Mouse (Mus musculus) natural killer cell, adult 2 months (primary cell): ENCODE data around the gene AU040320.
A peak's percentile ranks its signal among the peaks of the same experiment; 100 is the strongest.

ENCODE experiments used
- DNase-seq, 2 experiments: peaks; one replicate each; pipeline ENCODE4 v3.0.0; 2022; ENCODE audit warnings: low spot score in 2 of 2

AU040320 gene

DNA sequence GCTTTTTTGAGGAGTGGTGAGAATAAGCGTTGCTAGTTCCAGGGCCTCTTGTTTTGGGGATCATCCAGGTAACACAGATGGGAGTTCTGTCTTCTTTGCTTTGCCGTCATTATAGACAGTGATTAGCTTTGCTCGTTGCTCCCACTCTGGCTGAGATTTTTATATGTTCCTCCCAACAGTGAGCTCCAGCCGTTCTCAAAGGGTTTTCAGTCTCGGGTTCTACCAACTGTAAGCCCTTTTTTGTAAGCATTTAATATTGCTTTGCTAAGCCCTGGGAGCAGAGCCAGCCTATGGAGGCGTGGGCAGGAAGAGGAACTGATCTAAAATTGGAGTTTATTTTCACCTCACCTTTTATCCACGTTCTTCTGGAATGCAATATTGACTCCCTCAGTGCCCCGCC lies 29.7 kb downstream of the AU040320 start:
- DNase-seq = no peak

DNA sequence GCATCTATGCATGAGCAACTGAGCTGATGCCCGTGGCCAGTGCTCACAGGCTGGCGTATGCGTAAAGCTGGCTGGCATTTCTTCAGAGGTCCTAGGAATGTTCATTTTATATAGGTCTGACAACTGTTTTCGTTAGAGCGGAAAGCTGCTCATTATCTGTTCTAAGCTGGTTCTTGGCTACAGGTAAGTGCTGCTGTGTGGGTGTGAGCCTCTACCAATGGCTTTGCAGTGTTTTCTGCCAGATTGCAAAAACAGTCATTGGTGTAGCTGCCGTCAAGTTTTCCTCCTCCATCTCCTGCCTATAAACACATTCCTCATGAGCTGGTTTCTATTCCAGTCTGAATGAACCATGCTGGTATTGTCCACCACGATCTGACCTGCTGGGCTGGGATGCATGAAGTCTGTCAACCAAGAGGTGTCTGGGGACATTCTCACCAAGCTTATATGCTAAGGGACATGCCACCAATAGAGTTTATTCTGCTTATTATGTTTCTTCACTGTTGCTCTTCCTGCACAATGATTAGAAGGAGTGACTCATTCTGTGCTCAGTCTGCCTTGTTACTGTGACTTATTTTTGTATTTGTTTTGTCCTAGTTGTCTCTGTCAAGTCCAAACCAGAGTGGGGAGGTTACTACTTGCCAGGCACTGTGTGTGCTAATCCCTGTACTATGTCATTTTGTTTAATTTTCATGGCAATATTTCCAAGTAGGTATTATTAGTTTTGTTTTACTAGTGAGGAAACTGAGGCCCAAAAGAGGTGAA lies 39.2 kb downstream of the AU040320 start:
- DNase-seq = no peak

DNA sequence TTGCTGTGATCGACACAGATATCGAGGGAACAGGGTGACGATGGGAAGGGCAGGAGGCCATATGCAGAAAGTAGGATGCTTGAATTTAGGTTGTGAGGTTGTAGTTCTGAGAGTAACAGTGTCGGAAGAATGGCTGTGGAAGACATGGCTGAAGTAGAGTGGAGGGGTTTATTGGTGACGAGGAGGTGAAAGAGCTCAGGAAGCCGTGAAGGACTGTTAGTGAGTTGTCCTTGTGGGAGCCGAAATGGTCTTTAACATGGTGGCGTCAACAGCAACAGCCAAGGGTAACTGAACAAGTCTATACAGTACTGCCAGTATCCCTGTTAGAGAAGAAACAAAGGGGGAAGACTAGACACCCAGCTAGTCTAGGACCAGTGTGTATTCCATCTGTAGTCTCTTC lies 48.8 kb downstream of the AU040320 start:
- no peak for DNase-seq

DNA sequence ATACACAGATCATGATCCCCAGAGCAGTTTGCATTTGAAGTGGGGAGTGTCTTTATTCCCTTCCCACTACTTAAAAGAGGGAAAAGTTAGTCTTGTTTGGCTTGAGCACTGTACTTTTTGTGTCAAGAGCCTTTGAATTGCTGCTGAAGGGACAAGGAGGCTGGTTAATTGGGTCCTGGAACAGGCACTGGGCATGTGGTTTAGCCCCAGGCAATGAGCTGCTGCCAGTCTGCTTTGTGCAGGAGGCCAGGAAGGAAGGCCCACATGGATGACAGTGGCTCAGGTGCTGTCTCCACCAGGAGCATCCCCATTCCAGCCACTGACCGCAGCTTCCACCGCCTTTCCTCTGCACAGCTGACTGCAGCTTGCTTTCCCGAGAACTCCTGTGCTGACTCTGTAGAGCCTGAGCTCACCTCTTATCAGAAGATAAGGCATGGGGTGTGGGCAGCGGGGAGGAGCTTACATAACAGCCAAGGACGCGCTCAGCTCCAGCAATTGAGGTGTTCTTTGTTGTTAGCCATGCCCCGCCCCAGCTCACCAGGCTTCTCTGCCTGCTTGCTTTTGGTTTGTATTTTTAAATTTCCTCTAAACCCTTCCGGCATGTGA lies 50.0 kb downstream of the AU040320 start:
- no peak for DNase-seq

DNA sequence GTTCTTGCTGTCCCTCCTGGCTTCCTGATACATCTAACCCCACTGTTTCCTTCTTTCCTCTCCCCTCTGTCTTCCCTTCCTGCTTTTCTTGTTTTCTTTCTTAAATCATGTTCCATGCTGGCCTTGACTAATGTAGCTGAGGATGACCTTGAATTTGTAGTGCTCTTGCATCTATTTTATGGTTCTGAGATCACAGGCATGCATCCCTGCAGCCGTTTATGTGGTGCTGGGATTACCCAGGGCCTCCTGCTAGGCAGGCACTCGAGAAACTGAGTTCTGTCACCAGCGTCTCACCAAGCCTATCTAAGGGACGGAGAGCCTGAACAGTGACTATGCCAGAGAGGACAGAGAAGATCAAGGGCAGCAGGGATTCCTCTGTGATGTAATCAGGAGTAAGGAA lies 52.4 kb downstream of the AU040320 start:
- DNase-seq = no peak

DNA sequence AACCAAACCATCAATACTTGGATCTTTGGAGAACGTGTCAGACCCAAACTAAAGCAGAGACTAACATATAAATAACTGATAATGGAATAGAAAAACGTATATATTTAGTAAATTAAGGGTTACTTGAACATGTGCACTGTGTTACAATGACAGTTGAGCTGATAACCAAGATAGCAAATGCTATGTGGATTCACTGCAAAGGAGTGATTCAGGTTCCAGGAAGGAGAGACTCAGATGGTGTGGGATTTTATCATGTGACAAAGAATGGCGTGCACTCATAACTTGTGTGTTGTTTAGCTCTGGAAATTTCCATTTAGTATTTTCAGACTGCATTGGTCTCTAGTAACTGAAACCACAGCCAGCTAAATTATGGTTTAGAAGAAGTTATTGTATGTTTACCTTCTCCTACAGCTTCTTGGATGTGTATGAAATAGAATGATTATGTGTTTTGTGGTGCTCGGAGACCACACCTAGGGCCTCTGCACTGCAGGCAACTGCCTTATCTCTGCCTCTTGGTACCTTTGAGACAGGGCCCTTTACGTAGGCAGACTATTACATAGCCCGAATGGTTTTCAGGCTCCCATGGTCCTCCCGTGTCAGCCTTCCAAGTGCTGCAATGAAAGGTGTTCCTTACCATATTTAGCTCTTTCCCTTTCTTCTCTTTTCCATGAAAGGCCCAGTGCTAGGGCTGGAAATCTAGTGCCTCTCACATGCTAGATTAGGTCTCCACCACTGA lies 53.5 kb downstream of the AU040320 start:
- DNase-seq = no peak

DNA sequence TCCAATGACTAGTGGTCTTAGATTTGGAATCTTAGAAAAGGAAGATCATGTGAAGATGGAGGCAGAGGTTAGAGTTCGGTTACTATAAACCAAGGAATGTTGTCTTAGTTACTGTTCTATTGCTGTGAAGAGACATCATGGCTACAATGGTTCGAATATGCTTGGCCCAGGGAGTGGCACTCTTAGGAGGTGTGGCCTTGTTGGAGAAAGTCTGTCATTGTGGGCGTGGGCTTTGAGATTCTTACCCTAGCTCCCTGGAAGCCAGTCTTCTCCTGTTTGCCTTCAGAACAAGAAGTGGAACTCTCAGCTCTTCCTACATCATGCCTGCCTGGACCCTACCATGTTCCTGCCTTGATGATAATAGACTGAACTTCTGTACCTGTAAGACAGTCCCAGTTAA lies 57.2 kb downstream of the AU040320 start:
- no peak for DNase-seq

DNA sequence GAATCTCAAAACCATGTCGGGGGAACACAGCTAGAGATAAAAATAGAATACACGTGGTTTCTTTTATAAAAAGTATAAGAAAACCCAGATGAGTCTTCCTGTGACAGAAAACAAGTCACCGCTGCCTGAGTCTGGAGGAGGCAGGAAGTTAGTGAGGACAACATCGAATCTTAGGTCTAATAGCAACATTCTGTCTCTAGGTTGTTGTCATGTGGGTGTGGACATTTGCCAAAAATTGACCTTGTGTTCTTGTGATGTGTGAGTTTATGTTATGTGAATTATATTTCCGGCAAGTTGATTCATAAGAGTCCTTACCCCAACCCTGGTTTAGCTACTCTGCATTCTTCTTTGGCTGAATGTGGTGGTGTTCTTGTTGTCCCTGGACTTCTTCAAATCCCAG lies 59.9 kb downstream of the AU040320 start:
- peak; percentile 5 to 26 for DNase-seq

DNA sequence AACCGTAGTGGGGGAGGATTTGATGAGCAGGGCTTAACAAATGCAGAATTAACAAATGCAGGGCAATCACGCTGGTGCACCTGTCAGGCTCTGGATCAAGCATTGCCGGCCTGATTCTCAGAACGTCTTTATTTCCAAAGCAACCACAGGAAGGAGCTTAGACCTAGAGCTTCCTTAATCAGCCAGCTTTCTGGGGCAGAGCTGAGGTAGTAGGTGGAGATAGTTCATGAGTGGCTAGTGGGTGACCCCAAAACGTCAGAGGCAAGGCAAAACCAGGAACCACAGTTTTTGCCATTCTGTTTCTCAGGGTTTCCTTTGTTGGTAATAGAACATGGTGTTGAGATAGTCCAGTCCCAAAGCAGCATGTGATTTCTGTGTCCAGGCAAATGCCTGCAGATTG lies 61.5 kb downstream of the AU040320 start:
- DNase-seq = no peak

DNA sequence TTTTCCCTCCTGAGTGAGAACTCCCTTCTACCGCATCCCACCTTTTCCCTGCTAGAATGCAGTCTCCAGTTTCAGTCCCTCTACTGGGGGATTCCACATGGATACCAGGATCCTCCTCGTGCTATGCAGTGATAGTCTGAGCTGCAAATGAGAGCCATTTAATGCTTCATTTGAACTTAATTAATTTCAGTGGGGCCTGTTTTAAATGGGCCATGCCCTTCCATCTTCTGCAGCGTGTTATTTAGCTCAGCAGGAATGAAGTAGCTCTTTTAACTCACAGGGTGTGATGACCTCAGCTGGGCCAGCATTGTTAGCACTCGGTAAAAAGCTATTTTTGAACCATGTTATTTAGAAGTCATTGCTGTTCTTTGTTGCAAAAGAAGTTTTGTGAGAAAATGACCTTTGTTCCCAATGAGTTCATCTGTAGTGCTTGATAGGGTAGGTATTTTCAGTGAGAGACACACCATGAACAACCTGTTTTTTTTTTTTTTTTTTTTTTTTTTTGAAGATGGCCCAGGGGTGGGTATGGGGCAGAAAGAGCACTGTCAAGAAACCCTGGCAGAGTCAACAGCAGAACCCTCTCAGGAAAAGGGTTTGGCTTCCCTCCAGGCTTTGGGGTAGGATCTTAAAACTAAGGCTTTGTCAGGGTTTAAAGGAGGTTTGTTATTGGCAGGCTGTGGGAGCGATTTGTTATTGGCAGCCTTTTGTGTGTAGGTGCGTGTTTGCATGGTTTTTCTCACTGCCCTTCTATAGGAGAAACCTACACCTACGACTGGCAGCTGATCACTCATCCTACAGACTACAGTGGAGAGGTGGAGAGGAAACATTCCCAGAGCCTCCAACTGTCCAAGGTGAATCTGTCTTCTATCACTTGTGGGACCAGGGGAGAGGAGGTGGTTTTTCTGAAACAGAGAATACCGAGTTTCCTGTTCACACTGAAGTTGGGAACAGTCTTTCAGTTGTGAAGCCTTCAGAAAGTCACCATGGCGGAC lies 69.8 kb downstream of the AU040320 start:
- no peak for DNase-seq

DNA sequence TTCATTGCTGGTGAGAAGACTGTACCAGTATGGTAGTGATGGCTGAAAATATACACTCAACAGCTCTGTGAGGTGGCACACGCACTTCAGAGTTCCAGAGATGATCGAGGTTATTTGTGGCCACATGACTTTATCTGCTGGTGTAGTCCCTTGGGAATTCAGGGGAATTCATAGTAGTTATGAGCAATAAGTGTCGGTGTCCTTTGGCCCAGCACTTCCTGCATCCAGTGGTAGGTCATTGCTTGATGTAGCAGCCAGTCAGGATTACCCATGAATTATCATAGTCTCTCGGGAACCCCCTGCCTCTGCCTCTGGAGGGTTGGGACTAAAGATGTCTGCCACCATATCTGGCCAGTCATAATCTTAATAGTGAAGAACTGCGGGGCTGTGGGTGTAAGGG lies 70.6 kb downstream of the AU040320 start:
- DNase-seq = no peak

DNA sequence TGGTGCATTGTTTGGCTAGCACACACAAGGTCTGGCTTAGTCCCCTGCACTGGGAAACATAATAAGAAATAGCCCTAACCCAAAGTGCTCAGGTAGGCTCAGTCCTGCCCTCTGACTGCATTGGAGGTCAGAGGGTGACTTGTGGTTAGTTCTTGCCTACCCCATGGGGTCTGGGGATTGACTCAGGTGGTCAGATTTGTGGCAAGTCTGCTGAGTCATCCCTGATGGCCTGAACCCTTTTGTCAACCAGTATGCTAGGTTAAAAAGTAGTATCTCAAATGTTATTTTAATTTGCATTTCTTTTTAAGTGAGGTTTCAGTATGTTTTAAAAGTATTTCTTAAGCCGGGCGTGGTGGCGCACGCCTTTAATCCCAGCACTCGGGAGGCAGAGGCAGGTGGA lies 77.8 kb downstream of the AU040320 start:
- no peak for DNase-seq

DNA sequence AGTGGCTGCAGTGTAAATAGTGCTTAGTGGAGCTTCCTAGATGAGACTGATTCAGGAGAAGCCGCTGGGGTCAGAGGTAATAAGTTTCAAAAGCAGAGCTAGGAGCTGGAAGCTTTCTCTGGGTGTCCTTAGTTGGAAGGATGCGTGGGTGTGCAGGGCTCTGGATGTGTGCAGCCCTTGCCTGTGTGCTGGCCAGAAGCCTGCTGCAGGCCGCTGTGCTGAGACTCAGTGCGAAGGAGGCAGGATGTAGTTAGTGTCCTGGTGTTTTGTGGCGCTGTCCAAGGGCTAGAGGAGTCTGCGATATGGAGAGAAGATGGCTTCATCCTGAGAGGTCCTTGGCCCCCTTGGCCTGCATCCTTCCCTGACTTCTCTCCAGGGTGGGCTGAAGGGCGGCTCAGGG lies 85.5 kb downstream of the AU040320 start:
- DNase-seq = no peak

DNA sequence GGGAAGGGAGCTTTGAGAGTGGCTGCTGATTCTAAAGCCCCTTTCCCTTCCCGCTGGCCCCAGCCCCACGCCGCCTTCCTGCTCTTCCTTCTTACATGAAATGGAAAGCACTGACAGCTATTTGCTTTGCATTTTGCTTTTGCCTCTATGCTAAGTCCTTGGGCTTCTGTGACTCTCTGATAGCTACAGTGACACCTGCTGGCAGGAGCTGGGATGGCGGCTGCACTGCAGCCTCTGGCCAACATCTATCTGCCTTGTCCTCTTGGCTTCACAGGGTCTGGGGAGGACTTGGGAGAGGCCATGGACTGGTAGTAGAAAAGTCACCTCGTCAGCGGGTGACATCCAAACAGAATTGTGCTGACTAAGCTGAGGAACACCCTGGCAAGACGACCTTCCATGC lies 86.5 kb downstream of the AU040320 start:
- peak; percentile 48 to 71 for DNase-seq

DNA sequence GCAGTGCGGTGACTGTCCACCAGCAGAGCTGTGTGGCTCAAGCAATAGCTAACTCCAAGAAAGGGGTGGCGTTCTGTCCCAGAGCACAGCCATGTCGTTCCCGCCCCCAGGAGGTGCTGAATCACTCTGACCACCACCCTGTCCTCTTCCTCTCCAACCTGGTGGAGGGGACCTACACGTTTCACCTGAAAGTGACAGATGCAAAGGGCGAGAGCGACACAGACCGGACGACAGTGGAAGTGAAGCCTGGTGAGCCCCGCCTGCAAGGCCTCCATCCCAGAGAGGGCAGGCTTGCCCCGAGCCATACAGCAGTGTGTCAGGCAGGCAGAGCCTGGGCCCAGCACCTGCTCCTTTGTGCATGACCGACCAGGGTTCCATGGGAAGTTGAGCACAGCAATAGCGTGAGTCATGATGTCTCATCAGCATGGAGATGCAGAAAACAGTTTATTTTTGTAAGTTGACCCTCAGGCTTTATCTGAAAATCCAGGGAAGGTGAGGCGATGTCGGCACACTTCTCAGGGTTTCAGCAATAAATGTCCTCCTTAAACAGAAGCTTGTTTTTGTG lies 87.7 kb downstream of the AU040320 start:
- DNase-seq = no peak

DNA sequence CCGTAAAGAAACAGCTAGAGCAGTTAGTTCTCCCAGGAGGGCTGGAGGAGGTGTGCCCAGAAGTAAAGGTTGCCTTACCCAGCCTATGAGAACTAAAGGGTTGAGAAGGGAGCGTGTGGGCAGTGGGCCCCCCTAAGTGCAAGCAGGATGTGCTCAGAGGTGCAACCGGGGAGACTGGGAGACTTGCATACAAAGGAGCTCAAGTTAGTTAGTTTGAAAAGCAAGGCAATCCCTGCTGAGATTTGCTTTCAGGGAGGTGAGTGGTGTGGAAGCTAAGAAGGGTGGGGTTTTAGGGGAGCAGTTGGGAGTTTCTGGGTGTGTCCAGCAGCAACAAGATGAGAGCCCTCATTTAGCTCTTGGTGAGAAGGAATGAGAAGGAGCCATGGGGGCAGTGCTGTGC lies 89.6 kb downstream of the AU040320 start:
- DNase-seq = no peak

DNA sequence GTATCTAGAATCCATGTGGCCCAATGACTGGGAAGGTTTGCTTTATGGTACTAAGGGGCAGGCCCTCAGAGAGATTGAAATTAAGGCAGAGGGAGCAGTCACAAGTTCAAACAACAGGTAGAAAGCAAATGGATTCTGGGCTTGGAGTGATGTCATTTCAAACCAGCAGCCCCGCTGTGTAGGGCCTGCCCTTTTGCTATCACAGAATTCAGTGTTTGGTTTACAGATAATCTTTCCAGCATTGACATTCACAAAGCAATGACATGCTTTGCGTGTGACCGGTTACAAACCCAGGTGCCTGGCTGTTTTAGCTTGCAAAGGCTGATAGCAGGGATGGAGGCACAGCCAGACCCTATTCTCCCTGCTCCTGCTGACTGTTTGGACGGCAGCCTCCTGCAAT lies 92.3 kb downstream of the AU040320 start:
- DNase-seq = no peak

DNA sequence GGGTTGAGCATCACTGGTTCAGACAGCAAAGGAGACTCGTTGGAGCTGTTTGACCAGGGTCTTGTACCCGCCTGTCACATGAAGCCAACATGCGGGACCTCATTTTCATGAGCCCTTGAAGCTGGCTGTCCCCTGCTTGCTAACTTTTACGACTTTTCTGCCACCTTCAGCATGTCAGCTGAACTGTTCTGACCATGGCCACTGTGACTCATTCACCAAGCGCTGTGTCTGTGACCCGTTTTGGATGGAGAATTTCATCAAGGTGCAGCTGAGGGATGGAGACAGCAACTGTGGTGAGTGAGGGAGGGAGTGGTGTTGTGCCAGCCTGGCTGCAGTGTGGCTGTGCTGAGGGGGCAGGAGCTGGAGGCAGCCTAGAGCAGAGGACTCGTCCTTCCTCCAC lies 93.6 kb downstream of the AU040320 start:
- no peak for DNase-seq

DNA sequence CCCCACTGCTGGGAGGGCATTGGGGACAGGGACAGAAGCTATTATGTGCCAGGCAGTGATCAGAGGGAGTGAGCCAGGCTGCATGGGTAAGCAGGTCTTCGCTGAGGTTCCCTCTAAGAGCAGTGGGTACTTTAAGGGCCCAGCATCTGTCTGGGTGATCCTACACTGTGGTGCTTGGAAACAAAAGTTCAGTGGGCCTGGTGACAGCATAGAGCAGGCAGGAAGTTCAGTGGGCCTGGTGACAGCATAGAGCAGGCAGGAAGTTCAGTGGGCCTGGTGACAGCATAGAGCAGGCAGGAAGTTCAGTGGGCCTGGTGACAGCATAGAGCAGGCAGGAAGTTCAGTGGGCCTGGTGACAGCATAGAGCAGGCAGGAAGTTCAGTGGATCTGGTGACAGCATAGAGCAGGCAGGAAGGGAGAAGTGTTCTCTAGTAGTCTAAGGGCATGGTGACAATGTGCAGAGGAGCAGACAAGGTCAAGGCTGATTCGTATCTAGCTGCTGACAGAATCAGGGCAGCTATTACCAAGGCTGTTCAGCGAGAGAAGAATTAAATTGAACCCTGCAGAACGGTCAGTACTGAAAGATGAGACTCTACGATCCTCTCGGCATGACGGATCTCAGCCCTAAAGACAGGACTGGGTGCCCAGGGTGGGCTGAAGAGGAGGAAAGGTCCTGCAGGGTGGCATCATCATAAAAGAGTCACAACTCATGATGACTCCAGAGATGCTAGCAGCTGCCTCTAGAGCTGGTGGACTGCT lies 96.9 kb downstream of the AU040320 start:
- no peak for DNase-seq

DNA sequence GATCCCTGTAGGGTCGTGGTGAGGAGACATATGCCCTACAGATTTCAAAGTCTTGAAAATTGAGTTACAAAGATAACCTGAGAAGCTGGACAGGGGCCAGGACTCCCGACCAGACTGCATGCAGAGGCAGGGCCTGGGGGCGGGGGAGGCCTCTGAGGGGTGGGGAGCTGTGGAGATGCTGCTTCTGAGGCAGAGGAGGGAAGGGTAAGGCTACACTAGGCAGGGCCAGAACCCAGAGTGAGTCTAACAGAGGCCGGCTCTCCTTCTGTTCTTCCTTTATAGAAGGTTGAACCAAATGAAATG lies 97.4 kb downstream of the AU040320 start:
- DNase-seq = no peak

DNA sequence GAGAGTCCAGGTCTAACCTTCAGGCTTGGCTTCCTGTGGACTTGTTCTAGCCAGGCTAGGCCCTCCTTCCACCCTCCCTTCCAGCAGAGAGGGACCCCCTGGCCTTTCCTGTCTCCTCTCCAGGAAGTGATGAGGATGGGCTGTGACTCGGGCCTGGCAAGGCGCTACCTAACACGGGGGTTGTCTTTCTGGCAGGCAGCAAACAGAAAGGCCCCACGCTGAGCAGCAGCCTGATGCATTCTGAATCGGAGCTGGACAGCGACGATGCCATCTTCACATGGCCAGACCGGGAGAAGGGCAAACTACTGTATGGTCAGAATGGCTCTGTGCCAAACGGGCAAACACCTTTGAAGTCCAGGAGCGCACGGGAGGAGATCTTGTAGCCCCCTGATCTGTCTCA lies 99.6 kb downstream of the AU040320 start:
- no peak for DNase-seq
